Mouse (Mus musculus): ENCODE results near the gene Rnf225. TPM values are rescaled to one million over a fixed set of nuclear protein-coding genes. Genes with fewer than 3 reads are reported as not detected.

Gene Rnf225
- total and polyA plus RNA-seq, 3 experiments: 0.89 to 2.3 TPM; not detected in 1

GRCm38 (mm10) chr7:12903623-12904022, 23.6 kb upstream of the Rnf225 start:
- no peak overlapping the region for H3K9ac ChIP-seq (ENCODE audit: control insufficient read depth, low read depth, low read length, poor library complexity, severe bottlenecking)
- peaks cover 3 to 4% of the 10 kb centered on the region in 2 experiments; a peak in 3 of 4 replicates for H3K36me3 ChIP-seq (ENCODE audit: control insufficient read depth in 1 of 2, insufficient read depth in 2 of 2, low read length in 2 of 2)
- H3K4me3 ChIP-seq (ENCODE audit: control insufficient read depth in 1 of 2, insufficient read depth in 1 of 2, low read depth in 2 of 2, low read length in 2 of 2): no peak overlapping the region
- no peak overlapping the region for H3K27ac ChIP-seq (ENCODE audit: control insufficient read depth, low read depth, low read length)
- no peaks in the 10 kb centered on the region for H3K27me3 ChIP-seq (ENCODE audit: control insufficient read depth in 1 of 2, insufficient read depth in 2 of 2, low read length in 2 of 2)
- H3K9me3 ChIP-seq (replicated peaks; ENCODE audit: insufficient read depth, low read length): no peaks in the 10 kb centered on the region
- no peak for DNase-seq (ENCODE audit: low read depth, low spot score)
- H3K4me1 ChIP-seq (ENCODE audit: control insufficient read depth in 1 of 2, insufficient read depth in 2 of 2, low read length in 2 of 2): peaks cover 0 to 3% of the 10 kb centered on the region in 2 experiments; a peak in 2 of 4 replicates
- peaks cover 5% of the 10 kb centered on the region; the same call in 1 of the 2 replicates for H3K79me2 ChIP-seq (ENCODE audit: control insufficient read depth, insufficient read depth, low read length, poor library complexity)
- TF ChIP-seq RAD21 (IDR thresholded peaks at IDR 0.05; ENCODE audit: low read depth, low read length): no peak

- no peak overlapping the region for H3K9ac ChIP-seq (ENCODE audit: control insufficient read depth, low read depth, low read length, poor library complexity, severe bottlenecking)
- H3K79me2 ChIP-seq (ENCODE audit: control insufficient read depth, insufficient read depth, low read length, poor library complexity): 0 out of 2 replicates have a peak, but pooled peaks cover 1% of the 10 kb centered on the region
- no peak for TF ChIP-seq HCFC1 (IDR thresholded peaks at IDR 0.05; ENCODE audit: low read depth, low read length)
- TF ChIP-seq GABPA (IDR thresholded peaks at IDR 0.05; ENCODE audit: low read depth, low read length): no peak
- TF ChIP-seq E2F4 (IDR thresholded peaks at IDR 0.05; ENCODE audit: borderline replicate concordance, low read depth, low read length): no peak
- no peak for TF ChIP-seq ZC3H11A (IDR thresholded peaks at IDR 0.05; ENCODE audit: low read depth, low read length)
- TF ChIP-seq TAL1 (IDR thresholded peaks at IDR 0.05; ENCODE audit: low read length): no peak
- no peak for TF ChIP-seq MEF2A (IDR thresholded peaks at IDR 0.05; ENCODE audit: extremely low read depth, insufficient replicate concordance, low read depth, low read length, poor library complexity, severe bottlenecking)
- no peak for TF ChIP-seq USF1 (IDR thresholded peaks at IDR 0.05; ENCODE audit: low read depth, low read length)
- no peak for TF ChIP-seq CTCF (IDR thresholded peaks at IDR 0.05 in 2 of 3, conservative IDR thresholded peaks at IDR 0.05 in 1 of 3; ENCODE audit: control insufficient read depth in 1 of 3, insufficient read depth in 1 of 3, low read depth in 2 of 3, low read length in 3 of 3, poor library complexity in 1 of 3, severe bottlenecking in 1 of 3)
- no peak for TF ChIP-seq RCOR1 (IDR thresholded peaks at IDR 0.05; ENCODE audit: low read depth, low read length)
- no peak for TF ChIP-seq MAX (IDR thresholded peaks at IDR 0.05; ENCODE audit: low read length)
- no peak for TF ChIP-seq MYC (IDR thresholded peaks at IDR 0.05; ENCODE audit: low read depth, low read length)
- no peak for TF ChIP-seq USF2 (IDR thresholded peaks at IDR 0.05; ENCODE audit: borderline replicate concordance in 1 of 2, insufficient read depth in 1 of 2, low read depth in 1 of 2, low read length in 2 of 2)
- no peak for TF ChIP-seq MAFK (IDR thresholded peaks at IDR 0.05; ENCODE audit: borderline replicate concordance, low read depth, low read length)
- no peak for DNase-seq (ENCODE audit: low read depth, low spot score)
- H3K36me3 ChIP-seq (ENCODE audit: control insufficient read depth in 1 of 2, insufficient read depth in 2 of 2, low read length in 2 of 2): peaks cover 0 to 3% of the 10 kb centered on the region in 2 experiments; a peak in 1 of 4 replicates
- H3K9me3 ChIP-seq (replicated peaks; ENCODE audit: insufficient read depth, low read length): no peaks in the 10 kb centered on the region
- no peak overlapping the region for H3K4me3 ChIP-seq (ENCODE audit: control insufficient read depth in 1 of 2, insufficient read depth in 1 of 2, low read depth in 2 of 2, low read length in 2 of 2)
- H3K27ac ChIP-seq (ENCODE audit: control insufficient read depth, low read depth, low read length): no peak overlapping the region
- H3K4me1 ChIP-seq (ENCODE audit: control insufficient read depth in 1 of 2, insufficient read depth in 2 of 2, low read length in 2 of 2): peaks cover 0 to 3% of the 10 kb centered on the region in 2 experiments; a peak in 1 of 4 replicates
- no peaks in the 10 kb centered on the region for H3K27me3 ChIP-seq (ENCODE audit: control insufficient read depth in 1 of 2, insufficient read depth in 2 of 2, low read length in 2 of 2)
Observed at GRCm38 (mm10) chr7:12905146-12905545, 22.1 kb upstream of the Rnf225 start.
